Comparison of ENCODE assay signal across 9 mouse cellular contexts in genomic region chr2:154038932-154039331, GRCm38 (mm10). TPM values are rescaled to one million over a fixed set of nuclear protein-coding genes. Genes with fewer than 3 reads are reported as not detected.
DNase-seq lines count a peak whose midpoint lies in the region; ATAC-seq and TF ChIP-seq lines count a peak whose summit lies in the region.
"Had no signal": no experiment of that assay in that cellular context is flagged by ENCODE, and none has a peak within 500 bp of the region (broad histone marks: within the 10 kb centered on the region; RNA-seq: fewer than 3 reads in every experiment).

No protein-coding gene starts in this region.

- no peaks in the 10 kb centered on the region for H3K9me3 ChIP-seq in heart, postnatal 0 days (replicated peaks; ENCODE audit: control insufficient read depth, low read length)
- H3K9me3 ChIP-seq in heart, embryonic 10.5 days, result no peaks in the 10 kb centered on the region
- no peaks in the 10 kb centered on the region for H3K9me3 ChIP-seq in kidney, postnatal 0 days (replicated peaks; ENCODE audit: low read length)

- TF ChIP-seq CTCF in heart, postnatal 0 days (IDR thresholded peaks at IDR 0.05; ENCODE audit: low read depth), result peak; percentile 25; the same call in 1 of the 2 replicates
- peak; percentile 78; the same call in 1 of the 2 replicates for TF ChIP-seq CTCF in testis, adult 2 months (IDR thresholded peaks at IDR 0.05; ENCODE audit: control insufficient read depth, insufficient read depth, insufficient replicate concordance, low read depth, low read length)
- TF ChIP-seq CTCF in kidney, postnatal 0 days (IDR thresholded peaks at IDR 0.05; ENCODE audit: low read depth), result peak; percentile 59

- no peaks in the 10 kb centered on the region for H3K27me3 ChIP-seq in heart, postnatal 0 days (ENCODE audit: control insufficient read depth, insufficient read depth, low read length)
- H3K27me3 ChIP-seq in heart, embryonic 10.5 days (ENCODE audit: insufficient read depth, poor library complexity, severe bottlenecking), result no peaks in the 10 kb centered on the region
- H3K27me3 ChIP-seq in testis, adult 2 months (ENCODE audit: control insufficient read depth, insufficient read depth, low read length), result no peaks in the 10 kb centered on the region
- no peaks in the 10 kb centered on the region for H3K27me3 ChIP-seq in kidney, postnatal 0 days (ENCODE audit: insufficient read depth, low read length)

- no peak overlapping the region for H3K4me2 ChIP-seq in heart, postnatal 0 days (ENCODE audit: low read depth, low read length)
- H3K4me2 ChIP-seq in kidney, postnatal 0 days (ENCODE audit: low read length), result no peak overlapping the region

- no peak overlapping the region for H3K27ac ChIP-seq in heart, postnatal 0 days (ENCODE audit: low read depth)
- H3K27ac ChIP-seq in heart, embryonic 10.5 days, result no peak overlapping the region
- no peak overlapping the region for H3K27ac ChIP-seq in testis, adult 2 months (ENCODE audit: control insufficient read depth, insufficient read depth, low read depth, low read length)
- H3K27ac ChIP-seq in kidney, postnatal 0 days, result no peak overlapping the region

- H3K36me3 ChIP-seq in heart, postnatal 0 days (replicated peaks; ENCODE audit: control insufficient read depth, insufficient read depth, low read length), result no peaks in the 10 kb centered on the region
- no peaks in the 10 kb centered on the region for H3K36me3 ChIP-seq in heart, embryonic 10.5 days
- no peaks in the 10 kb centered on the region for H3K36me3 ChIP-seq in testis, adult 2 months (ENCODE audit: control insufficient read depth, insufficient read depth, low read length)
- H3K36me3 ChIP-seq in kidney, postnatal 0 days (ENCODE audit: insufficient read depth, low read length), result no peaks in the 10 kb centered on the region

- H3K4me3 ChIP-seq in heart, postnatal 0 days (ENCODE audit: low read depth, low read length), result no peak overlapping the region
- no peak overlapping the region for H3K4me3 ChIP-seq in heart, embryonic 10.5 days
- no peak overlapping the region for H3K4me3 ChIP-seq in testis, adult 2 months (ENCODE audit: control insufficient read depth, low read depth, low read length)
- no peak overlapping the region for H3K4me3 ChIP-seq in kidney, postnatal 0 days (replicated peaks; ENCODE audit: low read depth, low read length)

- WGBS in heart, postnatal 0 days, result 44% methylated on average over 2 of the region's 2 CpGs
- WGBS in heart, embryonic 10.5 days, result 60% methylated on average over 2 of the region's 2 CpGs
- 45% methylated on average over 2 of the region's 2 CpGs for WGBS in kidney, postnatal 0 days

- no peak for DNase-seq in heart, postnatal 0 days (ENCODE audit: low spot score)
- no peak for DNase-seq in heart, embryonic 10.5 days (ENCODE audit: low spot score)
- no peak for DNase-seq in testis, postnatal 14 days (ENCODE audit: low spot score)
- DNase-seq in cerebellum, adult 11 months, result peak; percentile 58
- DNase-seq in kidney, postnatal 0 days (ENCODE audit: low spot score), result peak; percentile 31
- DNase-seq in lung, postnatal 4 days, result peak; percentile 17 to 25

- TF ChIP-seq POLR2A in testis, adult 2 months (IDR thresholded peaks at IDR 0.05; ENCODE audit: control insufficient read depth, low read depth, low read length), result no peak

- H3K9ac ChIP-seq in heart, postnatal 0 days (replicated peaks; ENCODE audit: low read depth, low read length), result no peak overlapping the region
- no peak overlapping the region for H3K9ac ChIP-seq in kidney, postnatal 0 days (ENCODE audit: low read depth, low read length)

- H3K4me1 ChIP-seq in heart, postnatal 0 days (ENCODE audit: control insufficient read depth, insufficient read depth), result no peaks in the 10 kb centered on the region
- no peaks in the 10 kb centered on the region for H3K4me1 ChIP-seq in heart, embryonic 10.5 days
- H3K4me1 ChIP-seq in testis, adult 2 months (ENCODE audit: control insufficient read depth, insufficient read depth, low read length), result no peaks in the 10 kb centered on the region
- no peaks in the 10 kb centered on the region for H3K4me1 ChIP-seq in kidney, postnatal 0 days (replicated peaks; ENCODE audit: insufficient read depth, low read length)

- no peak for ATAC-seq in heart, postnatal 0 days (ENCODE audit: insufficient read depth, low read depth)
- ATAC-seq in kidney, postnatal 0 days (replicated peaks; ENCODE audit: low FRiP score, low read depth), result no peak
- ATAC-seq in erythroid progenitor cell, adult 5-6 weeks (replicated peaks; ENCODE audit: low FRiP score, poor library complexity, severe bottlenecking), result no peak

- TF ChIP-seq EP300 in heart, postnatal 0 days (IDR thresholded peaks at IDR 0.05; ENCODE audit: low read depth), result no peak

RNA-seq across cellular contexts. Expression of gene Bpifa2, which starts 30.9 kb away (rescaled TPM):
- not detected in 2 replicates for total RNA-seq in heart, postnatal 0 days (2014; rRNA removed; ENCODE audit: low replicate concordance)
- not detected in 2 replicates for polyA plus RNA-seq in heart, postnatal 0 days (2015; fragmentation: Nextera tagmentation; extraction: Ambion mirVana)
- polyA plus RNA-seq in heart, embryonic 10.5 days (2016; fragmentation: Nextera tagmentation; extraction: Ambion mirVana), result not detected in 2 replicates
- polyA plus RNA-seq in testis, adult 2 months (2012; rRNA removed), result 0.11 TPM in 1 of 2 replicates, not detected in the other
- not detected in 2 replicates for polyA plus RNA-seq in kidney, postnatal 0 days (2015; fragmentation: Nextera tagmentation; extraction: Ambion mirVana)
- total RNA-seq in erythroid progenitor cell, adult 5-6 weeks (2015; ENCODE audit: low replicate concordance), result not detected in 2 replicates
- total RNA-seq in erythroid progenitor cell, adult 5-6 weeks (2017; ENCODE audit: low replicate concordance), result not detected in 2 replicates
- total RNA-seq: left cerebral cortex, adult 8-10 months had no signal

Comparison
In these comparisons a context has a peak if more than half of its experiments do, and no peak if none do; other contexts are left out.
1. DNase-seq: peak in cerebellum, adult 11 months (single experiment), kidney, postnatal 0 days (single experiment) and lung, postnatal 4 days (2 of 2); none in heart, postnatal 0 days (single experiment), heart, embryonic 10.5 days (single experiment) and testis, postnatal 14 days (single experiment).
2. CTCF ChIP-seq: peak in every context shown above with its lines; median percentile 78 in testis, adult 2 months; 59 in kidney, postnatal 0 days; 25 in heart, postnatal 0 days.